Mouse (Mus musculus) limb, embryonic 14.5 days (tissue): ENCODE data around the gene Adi1. TPM values are rescaled to one million over a fixed set of nuclear protein-coding genes. Genes with fewer than 3 reads are reported as not detected.

Source experiments
- ATAC-seq: fragments of 200-750 bp; cut with Nextera tagmentation; 2 replicates; pipeline ENCODE4 v1.8.0; 2017; ENCODE audit warnings: low read depth, moderate number of reproducible peaks, moderate TSS enrichment; ENCODE audit not compliant: low FRiP score
- DNase-seq: peaks from one replicate; pipeline ENCODE4 v3.0.0-alpha.2; 2015; ENCODE audit warnings: low spot score
- H3K27ac ChIP-seq: fragments of 300-500 bp; sonication (generic); replicated peaks from 2 replicates; pipeline ENCODE4 v1.5.1; 2014; ENCODE audit warnings: low read depth, mild to moderate bottlenecking, low read length, moderate library complexity, mixed read lengths
- H3K27me3 ChIP-seq: fragments of 300-500 bp; sonication (generic); 2 replicates; pipeline ENCODE4 v1.6.1; 2014; ENCODE audit warnings: low read length, mixed read lengths; ENCODE audit not compliant: control insufficient read depth, insufficient read depth
- H3K36me3 ChIP-seq: fragments of 300-500 bp; sonication (generic); 2 replicates; pipeline ENCODE4 v1.6.1; 2014; ENCODE audit warnings: mild to moderate bottlenecking, low read length, moderate library complexity, mixed read lengths; ENCODE audit not compliant: control insufficient read depth, insufficient read depth
- H3K4me1 ChIP-seq: fragments of 300-500 bp; sonication (generic); 2 replicates; pipeline ENCODE4 v1.6.1; 2014; ENCODE audit warnings: antibody characterized with exemption, low read length, mixed read lengths; ENCODE audit not compliant: control insufficient read depth, insufficient read depth
- H3K4me2 ChIP-seq: fragments of 300-500 bp; sonication (generic); replicated peaks from 2 replicates; pipeline ENCODE4 v1.6.1; 2014; ENCODE audit warnings: low read depth, mild to moderate bottlenecking, low read length, moderate library complexity; ENCODE audit not compliant: severe bottlenecking
- H3K4me3 ChIP-seq: fragments of 300-500 bp; sonication (generic); replicated peaks from 2 replicates; pipeline ENCODE4 v1.5.1; 2014; ENCODE audit warnings: low read length
- H3K9ac ChIP-seq: fragments of 300-500 bp; sonication (generic); 2 replicates; pipeline ENCODE4 v1.6.1; 2014; ENCODE audit warnings: mild to moderate bottlenecking, low read depth, low read length, moderate library complexity; ENCODE audit not compliant: severe bottlenecking
- H3K9me3 ChIP-seq: fragments of 300-500 bp; sonication (generic); 2 replicates; pipeline ENCODE4 v1.6.1; 2016; ENCODE audit warnings: low read length; ENCODE audit not compliant: control insufficient read depth
- POLR2A ChIP-seq: fragments of 200-500 bp; IDR thresholded peaks from 2 replicates; pipeline ENCODE4 v1.8.0; 2012; ENCODE audit warnings: inconsistent platforms, mild to moderate bottlenecking, moderate library complexity, borderline replicate concordance; ENCODE audit not compliant: insufficient read depth, insufficient read length; ENCODE audit errors: extremely low read depth
- WGBS: fragments of 180-500 bp; shearing (Covaris S2); extraction: QIAGEN DNeasy Blood & Tissue Kit; methylation state at CpG from one replicate; pipeline ENCODE4 v1.1.7; 2014; 5-methylcytosine and 5-hydroxymethylcytosine counted together
- polyA plus RNA-seq, 2 experiments: library from polyadenylated mRNA; depleted of rRNA in 1 of 2; stranded (reverse) in 1 of 2; unstranded in 1 of 2; fragments of >200 nt; fragmentation: Nextera tagmentation in 1 of 2; extraction: Ambion mirVana in 1 of 2; gene quantifications; 2 replicates each; pipeline versions ENCODE4 v1.2.1 to v1.2.3; 2012 to 2014

The Adi1 gene
- polyA plus RNA-seq (2012; rRNA removed), result 23.4 and 27.9 TPM in 2 replicates
- polyA plus RNA-seq (2014; fragmentation: Nextera tagmentation; extraction: Ambion mirVana), result 66.3 and 66.7 TPM in 2 replicates

GRCm38 (mm10) chr12:28675121-28675924 is at the start of gene Adi1:
Gene Adi1 (plus strand): TSS chr12:28675231.
- peak; percentile 74; the same call in 1 of the 2 replicates for TF ChIP-seq POLR2A
- DNase-seq (peak; percentile 84), ATAC-seq (peak; percentile 95)
- Histone ChIP-seq H3K36me3 (peaks cover 12% of the 10 kb centered on the region; the same call in 1 of the 2 replicates), H3K9me3 (no peaks in the 10 kb centered on the region), H3K27me3 (no peaks in the 10 kb centered on the region), H3K4me3 (peak within 1 kb of the TSS; percentile 51), H3K4me1 (peaks cover 9% of the 10 kb centered on the region), H3K9ac (peak within 1 kb of the TSS; percentile 67), H3K27ac (peak within 1 kb of the TSS; percentile 94), H3K4me2 (peak within 1 kb of the TSS; percentile 68)
- WGBS, result 2% methylated on average over 51 of the region's 53 CpGs

- DNase-seq (no peak), ATAC-seq (no peak)
- no peak overlapping the region for H3K9ac ChIP-seq
- WGBS, result 85% methylated on average over 7 of the region's 7 CpGs
- TF ChIP-seq POLR2A, result no peak
- no peaks in the 10 kb centered on the region for H3K4me1 ChIP-seq
- H3K9me3 ChIP-seq, result no peaks in the 10 kb centered on the region
- no peak overlapping the region for H3K4me2 ChIP-seq
- no peaks in the 10 kb centered on the region for H3K27me3 ChIP-seq
- H3K4me3 ChIP-seq, result no peak overlapping the region
- peaks cover 24% of the 10 kb centered on the region for H3K36me3 ChIP-seq
- H3K27ac ChIP-seq, result no peak overlapping the region
Observed at GRCm38 (mm10) chr12:28625407-28625806, 49.6 kb upstream of the Adi1 start.

DNA sequence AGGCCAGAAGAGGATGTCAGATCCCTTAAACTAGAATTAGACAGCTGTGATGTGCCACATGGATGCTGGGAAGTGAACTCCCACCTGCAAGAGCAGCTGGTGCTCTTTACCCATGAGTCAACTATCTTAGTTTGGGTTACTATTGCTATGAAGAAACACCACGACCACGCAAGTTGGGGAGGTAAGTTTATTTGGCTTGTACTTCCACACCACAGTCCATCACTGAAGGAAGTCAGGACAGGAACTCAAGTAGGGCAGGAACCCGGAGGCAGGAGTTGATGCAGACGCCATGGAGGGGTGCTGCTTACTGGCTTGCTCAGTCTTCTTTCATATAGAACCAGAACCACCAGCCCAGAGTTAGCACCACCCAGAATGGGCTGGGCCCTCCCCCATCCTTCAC is 47.9 kb upstream of the Adi1 start:
- DNase-seq (no peak), ATAC-seq (no peak)
- Histone ChIP-seq H3K4me3 (no peak overlapping the region), H3K36me3 (peaks cover 41% of the 10 kb centered on the region), H3K9ac (no peak overlapping the region), H3K27ac (no peak overlapping the region), H3K9me3 (no peaks in the 10 kb centered on the region), H3K27me3 (no peaks in the 10 kb centered on the region), H3K4me1 (no peaks in the 10 kb centered on the region), H3K4me2 (no peak overlapping the region)
- WGBS, result 63% methylated on average over 4 of the region's 4 CpGs
- TF ChIP-seq POLR2A, result no peak

DNA sequence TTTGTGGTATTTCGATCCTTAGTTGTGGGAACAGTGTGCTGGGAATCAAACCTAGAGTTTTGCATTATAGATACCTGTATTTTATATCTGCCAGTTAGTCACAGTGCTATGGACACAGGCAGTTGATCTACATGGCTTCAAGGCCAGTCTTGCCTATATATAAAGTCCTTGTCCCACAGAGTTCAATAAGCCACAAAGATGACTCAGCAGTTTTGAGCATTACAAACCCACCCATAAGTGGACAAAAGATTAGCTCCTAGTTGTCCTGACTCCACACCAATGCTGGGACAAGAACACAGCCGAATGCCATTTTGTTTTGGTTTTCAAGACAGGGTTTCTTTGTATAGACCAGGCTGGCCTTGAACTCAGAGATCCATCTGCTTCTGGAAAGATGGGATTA is 46.6 kb upstream of the Adi1 start:
- no peaks in the 10 kb centered on the region for H3K27me3 ChIP-seq
- DNase-seq (no peak), ATAC-seq (no peak)
- no peaks in the 10 kb centered on the region for H3K4me1 ChIP-seq
- H3K36me3 ChIP-seq, result peaks cover 55% of the 10 kb centered on the region
- TF ChIP-seq POLR2A, result no peak
- H3K4me2 ChIP-seq, result no peak overlapping the region
- no peak overlapping the region for H3K9ac ChIP-seq
- H3K27ac ChIP-seq, result no peak overlapping the region
- 95% methylated on average over 2 of the region's 2 CpGs for WGBS
- H3K4me3 ChIP-seq, result no peak overlapping the region
- H3K9me3 ChIP-seq, result no peaks in the 10 kb centered on the region

GRCm38 (mm10) chr12:28635058-28635534 is 39.9 kb upstream of the Adi1 start:
- Histone ChIP-seq H3K27me3 (no peaks in the 10 kb centered on the region), H3K4me1 (peaks cover 5% of the 10 kb centered on the region), H3K36me3 (peaks cover 46% of the 10 kb centered on the region), H3K9ac (peak overlapping the region; percentile 95), H3K4me2 (peak overlapping the region; percentile 82), H3K9me3 (no peaks in the 10 kb centered on the region), H3K27ac (peak overlapping the region; percentile 92), H3K4me3 (peak overlapping the region; percentile 83)
- ATAC-seq (peak; percentile 8), DNase-seq (no peak)
- whole genome bisulfite sequencing, result under 1% methylated on average over 21 of the region's 23 CpGs
- no peak for TF ChIP-seq POLR2A
